23 mouse cellular contexts compared by ENCODE assay signal in genomic region chr16:94556228-94556627, GRCm38 (mm10). TPM values are rescaled to one million over a fixed set of nuclear protein-coding genes. Genes with fewer than 3 reads are reported as not detected.
A peak's percentile ranks its signal among the peaks of the same experiment; 100 is the strongest.
DNase-seq lines count a peak whose midpoint lies in the region; ATAC-seq and TF ChIP-seq lines count a peak whose summit lies in the region.
"Had no signal": no experiment of that assay in that cellular context is flagged by ENCODE, and none has a peak within 500 bp of the region (broad histone marks: within the 10 kb centered on the region; RNA-seq: fewer than 3 reads in every experiment).

No protein-coding gene starts in this region.

- H3K4me3 ChIP-seq in lung, postnatal 0 days (ENCODE audit: low read depth, low read length), result no peak overlapping the region
- H3K4me3 ChIP-seq in embryonic facial prominence, embryonic 10.5 days, result no peak overlapping the region
- H3K4me3 ChIP-seq: forebrain, embryonic 12.5 days; heart, embryonic 10.5 days; hindbrain, embryonic 13.5 days; limb, embryonic 10.5 days had no signal

- H3K4me1 ChIP-seq in lung, postnatal 0 days (ENCODE audit: insufficient read depth, low read depth, low read length), result peaks cover 11% of the 10 kb centered on the region; the same call in 1 of the 2 replicates
- H3K4me1 ChIP-seq in embryonic facial prominence, embryonic 10.5 days, result peaks cover 6% of the 10 kb centered on the region
- H3K4me1 ChIP-seq: forebrain, embryonic 12.5 days; hindbrain, embryonic 13.5 days had no signal

- H3K9ac ChIP-seq in lung, postnatal 0 days (replicated peaks; ENCODE audit: low read depth), result no peak overlapping the region
- H3K9ac ChIP-seq: forebrain, embryonic 12.5 days; hindbrain, embryonic 13.5 days; liver, embryonic 14.5 days had no signal

- no peaks in the 10 kb centered on the region for H3K27me3 ChIP-seq in lung, postnatal 0 days (replicated peaks; ENCODE audit: insufficient read depth, low read length)
- H3K27me3 ChIP-seq in embryonic facial prominence, embryonic 10.5 days (replicated peaks; ENCODE audit: low read depth, poor library complexity, severe bottlenecking), result 0 out of 2 replicates have a peak, but pooled peaks cover 3% of the 10 kb centered on the region
- H3K27me3 ChIP-seq: CH12.LX; forebrain, embryonic 12.5 days; hindbrain, embryonic 13.5 days had no signal

- ATAC-seq in lung, postnatal 0 days, result peak; percentile 68
- ATAC-seq in megakaryocyte, adult 5-6 weeks (ENCODE audit: poor library complexity, severe bottlenecking), result peak; percentile 84
- ATAC-seq: inflammation-experienced regulatory T-cells, adult 6 months had no signal

- DNase-seq in adrenal gland, postnatal 14 days, result peak; percentile 45
- DNase-seq in adrenal gland, adult 8-10 months, result no peak
- peak; percentile 71 for DNase-seq in adipocyte (ENCODE audit: low spot score)
- peak; percentile 81 for DNase-seq in lung, postnatal 0 days (ENCODE audit: low spot score)
- no peak for DNase-seq in ovary, postnatal 36 days (ENCODE audit: low spot score)
- no peak for DNase-seq in embryonic facial prominence, embryonic 10.5 days (ENCODE audit: low spot score)
- no peak for DNase-seq in layer of hippocampus, postnatal 10 days (ENCODE audit: low spot score in 2 of 2)
- DNase-seq: cerebellum, adult 11-12 months; cerebellum, postnatal 25 days; gastrocnemius, postnatal 14 days; heart, postnatal 10 days; kidney, adult 8-10 months; kidney, postnatal 14 days; right cerebral cortex, adult 18-20 months had no signal

- WGBS in lung, postnatal 0 days, result 63% methylated on average over 5 of the region's 5 CpGs
- WGBS in embryonic facial prominence, embryonic 10.5 days, result 88% methylated on average over 5 of the region's 5 CpGs

- TF ChIP-seq EP300 in lung, postnatal 0 days (IDR thresholded peaks at IDR 0.05), result no peak

- TF ChIP-seq CTCF in lung, postnatal 0 days (IDR thresholded peaks at IDR 0.05), result no peak

- no peak overlapping the region for H3K27ac ChIP-seq in lung, postnatal 0 days (ENCODE audit: low read length)
- H3K27ac ChIP-seq in embryonic facial prominence, embryonic 10.5 days (replicated peaks), result no peak overlapping the region
- H3K27ac ChIP-seq: forebrain, embryonic 12.5 days; heart, embryonic 10.5 days; hindbrain, embryonic 13.5 days; limb, embryonic 10.5 days; liver, embryonic 14.5 days; stomach, postnatal 0 days had no signal

- H3K36me3 ChIP-seq in lung, postnatal 0 days (ENCODE audit: insufficient read depth, low read length), result no peaks in the 10 kb centered on the region
- H3K36me3 ChIP-seq in embryonic facial prominence, embryonic 10.5 days (replicated peaks), result no peaks in the 10 kb centered on the region
- H3K36me3 ChIP-seq: forebrain, embryonic 12.5 days; heart, embryonic 10.5 days; hindbrain, embryonic 13.5 days; limb, embryonic 10.5 days had no signal

- H3K9me3 ChIP-seq in lung, postnatal 0 days (ENCODE audit: low read length), result no peaks in the 10 kb centered on the region
- no peaks in the 10 kb centered on the region for H3K9me3 ChIP-seq in embryonic facial prominence, embryonic 10.5 days
- H3K9me3 ChIP-seq: heart, embryonic 10.5 days; hindbrain, embryonic 13.5 days; limb, embryonic 10.5 days had no signal

- H3K4me2 ChIP-seq in lung, postnatal 0 days (replicated peaks; ENCODE audit: low read depth, low read length), result no peak overlapping the region
- H3K4me2 ChIP-seq: forebrain, embryonic 12.5 days; hindbrain, embryonic 13.5 days had no signal

RNA-seq across cellular contexts. Expression of gene Dyrk1a, which starts 13.6 kb away (rescaled TPM):
- total RNA-seq in adrenal gland, postnatal 14 days (2021), result 61.3 and 65.3 TPM in 2 replicates
- total RNA-seq in adrenal gland, adult 8-10 months (2022), result 10 to 100 TPM; 62.2 to 78.6 (median 69.6) TPM
- 7.7 and 8.0 TPM in 2 replicates for polyA plus RNA-seq in lung, postnatal 0 days (2015; fragmentation: Nextera tagmentation; extraction: Ambion mirVana)
- 65.9 and 67.4 TPM in 2 replicates for total RNA-seq in megakaryocyte, adult 5-6 weeks (2015)
- 62.2 and 66.8 TPM in 2 replicates for total RNA-seq in megakaryocyte, adult 5-6 weeks (2017)
- polyA plus RNA-seq in embryonic facial prominence, embryonic 10.5 days (2016; fragmentation: Nextera tagmentation; extraction: Ambion mirVana), result 9.5 and 10.0 TPM in 2 replicates
- total RNA-seq in layer of hippocampus, postnatal 10 days (2021), result 10 to 100 TPM; 84.0 to 88.8 TPM

RNA-seq across cellular contexts. Expression of gene Vps26c, which starts 29.6 kb away (rescaled TPM):
- total RNA-seq in adrenal gland, postnatal 14 days (2021), result 49.1 and 50.4 TPM in 2 replicates
- total RNA-seq in adrenal gland, adult 8-10 months (2022), result 10 to 100 TPM; 54.3 to 68.1 (median 64.4) TPM
- 46.6 and 47.5 TPM in 2 replicates for polyA plus RNA-seq in lung, postnatal 0 days (2015; fragmentation: Nextera tagmentation; extraction: Ambion mirVana)
- 39.2 and 43.3 TPM in 2 replicates for total RNA-seq in megakaryocyte, adult 5-6 weeks (2015)
- 45.6 and 46.0 TPM in 2 replicates for total RNA-seq in megakaryocyte, adult 5-6 weeks (2017)
- 53.9 and 59.4 TPM in 2 replicates for polyA plus RNA-seq in embryonic facial prominence, embryonic 10.5 days (2016; fragmentation: Nextera tagmentation; extraction: Ambion mirVana)
- total RNA-seq in layer of hippocampus, postnatal 10 days (2021), result 10 to 100 TPM; 32.1 to 42.0 TPM

Comparison
In these comparisons a context has a peak if more than half of its experiments do, and no peak if none do; other contexts are left out.
1. DNase-seq: peak in adrenal gland, postnatal 14 days (single experiment), adipocyte (single experiment) and lung, postnatal 0 days (single experiment); none in adrenal gland, adult 8-10 months (single experiment), ovary, postnatal 36 days (single experiment), embryonic facial prominence, embryonic 10.5 days (single experiment) and layer of hippocampus, postnatal 10 days (0 of 2).